Mouse (Mus musculus): Measurements from ENCODE around the gene Mrpl19. TPM values are rescaled to one million over a fixed set of nuclear protein-coding genes. Genes with fewer than 3 reads are reported as not detected.

Mrpl19 gene
- polyA plus RNA-seq (2014; fragmentation: Illumina TruSeq; extraction: RNeasy Lipid Tissue Mini Kit (QIAGEN cat#74804); ENCODE audit: low read depth, low replicate concordance), result 19.2 TPM

GRCm38 (mm10) chr6:81965296-81966067 lies at the start of gene Mrpl19:
Gene Mrpl19 (minus strand): TSS chr6:81965958.

GRCm38 (mm10) chr6:81923523-81924142 lies 42.1 kb downstream of the Mrpl19 start, which contains the start of gene Gcfc2:
Gene Gcfc2 (plus strand): TSS chr6:81923669.

Other genes starting within 250 kb of the Mrpl19 start
- 22.6 TPM for gene Gcfc2, start 42.3 kb downstream of the Mrpl19 start, polyA plus RNA-seq (2014; fragmentation: Illumina TruSeq; extraction: RNeasy Lipid Tissue Mini Kit (QIAGEN cat#74804); ENCODE audit: low read depth, low replicate concordance)
- 6.2 TPM for gene Eva1a, start 75.1 kb upstream of the Mrpl19 start, polyA plus RNA-seq (2014; fragmentation: Illumina TruSeq; extraction: RNeasy Lipid Tissue Mini Kit (QIAGEN cat#74804); ENCODE audit: low read depth, low replicate concordance)

Data from sigmoid colon, adult 10 weeks (tissue).